Mouse (Mus musculus) cortical plate, adult 2 months (tissue): Measurements from ENCODE around the gene Slc8a1. TPM values are rescaled to one million over a fixed set of nuclear protein-coding genes. Genes with fewer than 3 reads are reported as not detected.

Experiments
- H3K27ac ChIP-seq: fragments of 200-500 bp; 2 replicates; pipeline ENCODE4 v1.5.1; 2012; ENCODE audit warnings: low read length, control low read depth, inconsistent platforms; ENCODE audit not compliant: insufficient read depth
- H3K4me1 ChIP-seq: fragments of 200-500 bp; 2 replicates; pipeline ENCODE4 v1.6.1; 2011; ENCODE audit warnings: low read length; ENCODE audit not compliant: control insufficient read depth, insufficient read depth
- H3K4me3 ChIP-seq: fragments of 200-500 bp; 2 replicates; pipeline ENCODE4 v1.5.1; 2011; ENCODE audit warnings: mild to moderate bottlenecking, low read length, control low read depth; ENCODE audit not compliant: insufficient read depth
- CTCF ChIP-seq: fragments of 200-500 bp; IDR thresholded peaks from 2 replicates; pipeline ENCODE4 v1.5.1; 2011; ENCODE audit warnings: mild to moderate bottlenecking, control low read depth, low read length; ENCODE audit not compliant: insufficient read depth; ENCODE audit errors: extremely low read depth
- POLR2A ChIP-seq: fragments of 200-500 bp; IDR thresholded peaks from 2 replicates; pipeline ENCODE4 v1.6.1; 2011; ENCODE audit warnings: mild to moderate bottlenecking, low read length, control low read depth; ENCODE audit not compliant: insufficient read depth; ENCODE audit errors: extremely low read depth
- polyA plus RNA-seq: library from polyadenylated mRNA; depleted of rRNA; stranded (reverse); fragments of >200 nt; gene quantifications from 2 replicates; pipeline ENCODE4 v1.2.3, GENCODE M21; 2012

Gene Slc8a1
- polyA plus RNA-seq, 1 experiment, result 29.5 TPM

DNA sequence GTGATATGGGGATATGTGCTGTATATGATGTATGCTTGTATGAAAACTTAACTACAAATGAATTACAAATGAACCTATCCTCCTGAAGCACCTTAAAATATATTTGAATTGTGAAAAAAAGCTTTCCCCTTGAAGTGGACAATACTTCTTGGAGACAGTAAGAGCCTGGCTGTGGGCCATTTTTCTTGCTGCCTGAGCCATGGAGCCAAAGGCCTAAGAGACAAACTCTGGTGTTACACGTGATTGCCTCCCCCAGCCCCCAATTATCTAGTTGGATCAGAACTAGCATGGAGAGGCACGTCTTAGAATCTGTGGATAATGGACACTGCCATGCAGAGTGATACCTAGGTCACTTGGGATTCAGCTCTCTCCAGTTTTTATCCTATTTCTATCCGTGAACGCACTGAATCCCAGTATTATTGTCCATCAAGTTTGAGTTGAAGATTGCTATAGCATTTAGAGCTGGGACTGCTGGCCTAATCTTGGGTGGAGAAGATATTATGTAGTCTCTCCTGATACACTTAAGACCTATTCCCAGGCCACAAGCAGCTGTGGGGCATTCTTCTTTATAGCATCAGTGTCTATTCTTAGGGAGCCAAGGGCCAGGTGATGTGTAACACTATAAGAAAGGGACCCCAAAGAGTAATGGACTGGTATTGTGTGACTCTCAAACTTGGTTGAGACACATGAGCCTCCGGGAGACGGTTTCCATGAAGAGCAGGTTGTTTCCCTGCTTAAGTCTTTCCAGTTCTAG, 321.6 kb downstream of the Slc8a1 start:
- Histone ChIP-seq H3K4me1 (no peaks in the 10 kb centered on the region; the same call in none of the 2 replicates), H3K4me3 (no peak overlapping the region), H3K27ac (no peak overlapping the region)
- no peak for TF ChIP-seq POLR2A
- no peak for TF ChIP-seq CTCF

DNA sequence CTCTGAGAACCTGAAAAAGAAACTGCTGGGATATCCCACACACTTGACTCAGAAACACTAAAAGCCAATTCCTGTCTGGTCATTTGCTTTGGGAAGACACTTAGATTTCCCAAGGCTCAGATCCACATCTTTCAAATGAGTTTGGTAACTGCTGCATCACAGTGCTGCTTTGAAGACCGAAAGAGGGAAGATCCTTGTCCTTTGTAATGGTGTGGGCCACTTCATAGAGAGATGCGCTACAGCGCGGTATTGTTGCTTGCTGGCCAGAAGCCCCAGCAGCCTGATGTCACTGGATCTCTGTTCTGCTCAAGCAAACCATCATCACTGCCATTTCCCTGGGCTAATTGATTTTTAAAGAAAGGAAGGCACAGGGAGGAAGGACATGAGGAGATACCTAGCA, 325.4 kb downstream of the Slc8a1 start:
- Histone ChIP-seq H3K4me1 (no peaks in the 10 kb centered on the region; the same call in 1 of the 2 replicates), H3K4me3 (no peak overlapping the region), H3K27ac (peak overlapping the region; percentile 35; the same call in 1 of the 2 replicates)
- TF ChIP-seq CTCF (no peak), POLR2A (no peak)

DNA sequence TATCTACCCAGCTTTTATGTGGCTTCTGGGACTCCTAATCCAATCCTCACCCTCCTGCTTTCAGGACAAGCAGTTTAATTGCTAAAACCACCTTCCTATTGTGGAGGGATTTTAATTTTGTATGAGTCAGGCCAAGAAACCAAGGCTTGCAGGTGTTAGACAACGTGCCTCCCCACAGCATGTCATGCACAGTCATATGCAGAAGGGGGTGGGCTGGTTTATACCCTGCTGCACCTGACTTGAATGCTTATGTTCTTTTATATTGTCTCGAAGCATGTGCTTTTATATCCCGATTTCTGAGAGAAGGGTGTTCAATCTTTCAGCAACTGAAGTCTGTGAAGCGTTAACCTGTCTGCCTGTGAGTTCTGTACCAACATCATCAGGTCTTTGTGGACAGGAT, 334.0 kb downstream of the Slc8a1 start:
- H3K27ac ChIP-seq, result no peak overlapping the region
- H3K4me3 ChIP-seq, result no peak overlapping the region
- TF ChIP-seq CTCF (no peak), POLR2A (no peak)
- 0 out of 2 replicates have a peak, but pooled peaks cover 3% of the 10 kb centered on the region for H3K4me1 ChIP-seq

DNA sequence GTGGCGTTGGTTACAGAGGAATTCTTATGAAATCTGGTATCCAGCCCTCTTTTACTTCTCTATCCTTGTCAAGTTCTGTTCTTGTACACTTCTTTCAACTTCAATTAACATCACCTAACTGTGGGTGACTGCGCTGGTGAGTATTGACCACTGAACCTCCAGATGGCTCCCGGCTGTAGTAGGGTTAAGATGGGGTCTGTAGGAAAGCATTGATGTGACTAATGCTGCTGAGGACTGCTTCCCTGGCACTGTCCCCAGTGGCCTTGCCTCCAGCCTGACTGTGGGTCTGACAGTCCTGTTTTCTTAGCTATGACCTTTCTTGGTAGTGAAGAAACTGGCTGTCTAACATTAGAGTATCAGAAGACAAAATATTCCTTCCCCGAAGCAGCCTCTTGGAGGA, 335.1 kb downstream of the Slc8a1 start:
- H3K4me1 ChIP-seq, result 0 out of 2 replicates have a peak, but pooled peaks cover 3% of the 10 kb centered on the region
- TF ChIP-seq POLR2A (no peak), CTCF (no peak)
- no peak overlapping the region for H3K27ac ChIP-seq
- H3K4me3 ChIP-seq, result no peak overlapping the region

DNA sequence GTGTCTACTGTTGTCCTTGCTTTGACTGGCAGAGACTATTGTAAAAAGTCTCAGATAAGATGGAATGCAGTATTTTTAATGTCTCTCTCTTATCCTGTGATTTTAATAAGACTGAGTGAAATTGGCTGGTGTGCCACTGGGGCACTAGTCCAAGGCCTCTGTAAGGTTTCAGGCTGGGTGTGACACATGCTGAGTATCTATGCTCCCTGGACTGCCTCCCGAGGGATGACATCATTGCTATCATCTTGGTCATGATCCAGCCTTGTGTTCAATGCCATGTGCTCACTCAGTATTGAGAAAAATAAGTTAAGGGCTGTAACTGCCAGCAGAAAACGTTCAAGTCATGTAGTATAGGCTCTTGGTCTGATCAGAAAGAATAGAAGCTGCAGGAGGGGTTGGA, 335.5 kb downstream of the Slc8a1 start:
- Histone ChIP-seq H3K4me3 (no peak overlapping the region), H3K27ac (no peak overlapping the region), H3K4me1 (0 out of 2 replicates have a peak, but pooled peaks cover 3% of the 10 kb centered on the region)
- no peak for TF ChIP-seq CTCF
- TF ChIP-seq POLR2A, result no peak

DNA sequence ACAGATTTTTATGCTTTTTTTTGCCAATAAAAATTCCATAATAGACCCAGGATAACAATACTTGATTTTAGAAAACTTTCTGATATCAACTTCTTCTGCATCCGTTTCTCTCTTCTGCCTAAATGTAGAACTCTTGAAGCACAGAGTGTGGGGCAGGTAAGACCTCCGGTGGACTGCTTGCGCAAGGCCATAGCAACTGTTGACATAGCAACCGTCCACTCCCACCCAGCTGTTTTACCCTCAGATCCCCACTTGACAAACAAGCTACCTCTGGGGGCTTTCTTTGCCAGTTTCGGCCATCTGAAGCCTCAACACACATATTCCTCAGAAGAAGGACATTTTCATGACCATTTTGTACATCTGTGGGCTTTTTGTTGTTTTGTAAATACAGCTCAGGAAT, 337.8 kb downstream of the Slc8a1 start:
- Histone ChIP-seq H3K4me3 (no peak overlapping the region), H3K27ac (no peak overlapping the region), H3K4me1 (peaks cover 3% of the 10 kb centered on the region; the same call in 1 of the 2 replicates)
- TF ChIP-seq POLR2A (no peak), CTCF (no peak)

DNA sequence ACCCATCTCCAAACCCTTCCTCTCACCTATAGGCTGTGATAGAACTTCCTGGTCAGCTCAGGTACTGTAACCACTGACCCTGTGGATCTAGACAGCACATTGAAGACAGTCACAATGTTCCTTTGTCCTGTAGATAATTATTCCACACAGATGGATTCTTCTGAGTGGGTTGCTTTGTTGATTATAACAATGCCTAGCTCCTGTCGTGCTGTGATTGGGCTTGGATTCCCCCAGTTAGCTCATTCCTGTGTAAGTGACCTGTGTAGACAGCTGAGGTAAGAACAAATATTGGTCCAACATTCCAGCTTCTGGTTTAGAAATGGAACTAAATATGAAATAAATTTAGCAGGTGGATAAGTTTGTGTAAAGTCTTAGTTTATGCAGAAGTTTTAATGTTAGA, 340.7 kb downstream of the Slc8a1 start:
- Histone ChIP-seq H3K4me3 (no peak overlapping the region), H3K27ac (no peak overlapping the region), H3K4me1 (no peaks in the 10 kb centered on the region; the same call in 1 of the 2 replicates)
- TF ChIP-seq CTCF (no peak), POLR2A (no peak)

DNA sequence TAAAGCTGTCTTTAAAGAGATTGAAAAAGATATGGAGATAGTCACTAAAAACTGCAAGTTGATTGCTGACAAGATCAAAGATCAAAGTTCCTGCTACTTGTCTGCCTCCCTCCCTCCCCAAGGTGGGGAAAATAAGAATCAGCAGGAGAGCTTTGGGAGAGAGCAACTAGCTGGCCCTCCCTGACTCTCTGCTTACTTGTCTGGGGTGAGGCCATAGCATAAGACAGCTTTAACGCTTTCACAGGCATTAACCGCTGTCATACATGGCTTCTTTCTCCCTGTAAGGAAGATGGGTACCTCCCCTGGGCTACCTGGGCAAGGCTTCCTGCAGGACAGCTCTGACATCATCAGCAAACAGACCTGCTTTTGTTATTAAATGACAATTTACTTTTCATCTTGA, 344.1 kb downstream of the Slc8a1 start:
- TF ChIP-seq POLR2A, result no peak
- no peak for TF ChIP-seq CTCF
- Histone ChIP-seq H3K4me3 (no peak overlapping the region), H3K27ac (no peak overlapping the region)

DNA sequence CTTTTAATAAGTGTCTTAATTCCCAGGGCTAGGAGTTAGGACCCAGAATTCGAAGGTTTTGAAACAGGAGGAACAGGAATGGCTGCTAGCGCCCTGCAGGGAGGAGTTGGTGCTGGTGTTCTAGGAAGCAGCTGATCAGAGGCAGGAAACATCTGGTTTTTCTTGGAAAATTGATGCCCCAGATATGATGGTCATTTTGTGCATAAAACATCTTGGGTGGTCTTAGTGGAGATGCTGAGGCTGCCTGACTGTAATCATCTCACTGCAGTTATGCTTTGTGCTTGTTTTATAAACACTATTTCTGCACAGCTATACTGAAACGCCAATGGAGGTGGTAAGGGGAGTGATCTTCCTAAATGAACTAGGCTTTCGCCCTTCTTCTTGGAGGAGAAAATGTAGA, 345.1 kb downstream of the Slc8a1 start:
- no peaks in the 10 kb centered on the region; the same call in 1 of the 2 replicates for H3K4me1 ChIP-seq
- TF ChIP-seq CTCF (no peak), POLR2A (no peak)
- H3K4me3 ChIP-seq, result no peak overlapping the region
- H3K27ac ChIP-seq, result no peak overlapping the region

More for the DNA sequence above, 344.1 kb downstream of the Slc8a1 start:
- H3K4me1 ChIP-seq, result no peaks in the 10 kb centered on the region; the same call in 1 of the 2 replicates

DNA sequence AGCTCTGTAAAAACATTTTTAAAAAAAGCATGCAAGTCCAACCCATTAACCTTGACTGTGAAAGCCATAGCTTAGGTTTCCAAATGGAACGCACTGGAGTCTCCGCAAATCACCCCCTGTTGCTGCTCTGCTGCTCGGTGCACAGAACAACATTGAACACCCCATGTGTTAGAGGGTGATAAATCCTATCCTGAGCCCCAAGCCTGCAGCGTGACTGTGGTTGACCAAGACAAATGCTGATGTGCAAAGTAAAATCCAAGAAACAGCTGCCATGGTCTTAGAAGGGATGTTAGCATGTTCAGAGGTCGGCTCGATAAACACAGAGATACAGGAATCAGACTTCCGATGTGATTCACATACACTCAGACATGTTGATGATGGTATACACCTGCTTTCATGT, 346.7 kb downstream of the Slc8a1 start:
- Histone ChIP-seq H3K4me1 (no peaks in the 10 kb centered on the region), H3K4me3 (no peak overlapping the region), H3K27ac (no peak overlapping the region)
- TF ChIP-seq CTCF (no peak), POLR2A (no peak)

DNA sequence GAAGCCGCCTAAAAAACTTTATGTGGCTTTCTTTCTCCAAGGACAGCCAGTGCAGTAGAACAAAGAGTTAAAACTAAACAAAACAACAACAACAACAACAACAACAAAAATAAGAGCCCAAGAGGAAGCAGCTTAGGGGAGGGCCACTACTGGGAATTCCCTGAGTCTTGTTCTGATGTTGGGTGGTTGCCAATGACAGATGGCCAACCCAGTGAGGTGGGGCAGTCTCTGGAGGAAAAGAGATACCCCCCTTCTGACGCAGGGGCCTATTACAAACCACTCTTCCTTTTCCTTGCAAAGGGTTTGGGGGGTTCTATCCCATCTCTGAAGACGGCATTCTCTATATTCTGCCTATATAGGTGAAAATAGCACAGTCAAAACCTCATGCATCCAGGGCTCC, 347.4 kb downstream of the Slc8a1 start:
- H3K4me3 ChIP-seq, result no peak overlapping the region
- no peak for TF ChIP-seq CTCF
- TF ChIP-seq POLR2A, result no peak
- H3K4me1 ChIP-seq, result no peaks in the 10 kb centered on the region
- no peak overlapping the region for H3K27ac ChIP-seq
